Mouse (Mus musculus) neural tube, postnatal 0 days (tissue): ENCODE data around the gene Olfr818. TPM values are rescaled to one million over a fixed set of nuclear protein-coding genes. Genes with fewer than 3 reads are reported as not detected.

Experiments used
- polyA plus RNA-seq: library from polyadenylated mRNA; unstranded; fragments of >200 nt; fragmentation: Nextera tagmentation; extraction: Ambion mirVana; gene quantifications from 2 replicates; pipeline ENCODE4 v1.2.1, GENCODE M21; 2015

Olfr818 gene
- not detected in 2 replicates for polyA plus RNA-seq

GRCm38 (mm10) chr10:129949000-129949399 lies at the start of gene Olfr818:
Gene Olfr818 (minus strand): TSS chr10:129949100.

DNA sequence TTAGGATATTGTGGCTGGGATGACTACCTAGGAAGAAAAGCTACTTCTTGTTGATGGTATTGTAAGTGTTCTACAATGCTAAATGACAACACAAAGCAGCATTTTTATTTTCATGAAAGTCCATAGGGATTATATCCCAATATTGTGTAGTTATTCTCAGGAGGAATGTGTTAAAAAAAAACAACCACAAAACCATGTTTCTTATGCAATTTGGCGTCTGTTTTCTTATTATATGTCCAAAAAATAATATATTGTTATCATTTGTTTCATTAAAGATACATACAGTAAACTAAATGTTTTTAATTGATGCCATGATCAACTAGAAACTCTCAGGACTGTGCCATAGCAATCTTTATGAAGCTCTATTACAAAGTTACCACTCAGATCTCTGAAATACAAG lies 36.1 kb upstream of the Olfr818 start, which contains the start of gene Gm10310:
Gene Gm10310, minus strand, starts transcription at position 101 of the 400 bp plus-strand sequence.

DNA sequence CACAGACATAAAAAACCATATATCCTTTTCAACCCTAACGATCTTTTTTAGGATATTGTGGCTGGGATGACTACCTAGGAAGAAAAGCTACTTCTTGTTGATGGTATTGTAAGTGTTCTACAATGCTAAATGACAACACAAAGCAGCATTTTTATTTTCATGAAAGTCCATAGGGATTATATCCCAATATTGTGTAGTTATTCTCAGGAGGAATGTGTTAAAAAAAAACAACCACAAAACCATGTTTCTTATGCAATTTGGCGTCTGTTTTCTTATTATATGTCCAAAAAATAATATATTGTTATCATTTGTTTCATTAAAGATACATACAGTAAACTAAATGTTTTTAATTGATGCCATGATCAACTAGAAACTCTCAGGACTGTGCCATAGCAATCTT lies 27.1 kb upstream of the Olfr818 start, which contains the start of gene Olfr247:
Gene Olfr247, minus strand, starts transcription at position 101 of the 400 bp plus-strand sequence.

GRCm38 (mm10) chr10:129967166-129967565 lies 18.3 kb upstream of the Olfr818 start, which contains the start of gene Olfr819:
Gene Olfr819 (minus strand): TSS chr10:129967266.

DNA sequence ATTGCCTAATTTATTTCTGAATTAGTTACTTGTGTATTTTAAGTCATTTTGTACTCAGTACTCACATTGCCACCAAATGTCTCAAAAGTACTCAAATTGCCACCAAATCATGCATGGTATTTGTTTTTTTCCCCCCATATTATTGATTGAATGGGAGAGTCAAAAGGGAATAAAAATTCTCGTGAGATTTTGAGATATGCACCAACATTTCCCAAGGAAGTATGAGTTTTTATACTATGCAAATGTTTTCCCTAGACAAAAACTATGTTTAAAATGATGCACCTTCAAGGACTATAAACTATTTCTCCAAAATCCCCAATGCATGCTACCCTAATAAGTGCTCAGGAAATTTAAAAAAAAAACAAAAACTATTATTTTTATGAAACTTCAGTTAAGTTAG lies 33.4 kb downstream of the Olfr818 start, which contains the start of gene Olfr816:
Gene Olfr816, minus strand, starts transcription at position 101 of the 400 bp plus-strand sequence.

DNA sequence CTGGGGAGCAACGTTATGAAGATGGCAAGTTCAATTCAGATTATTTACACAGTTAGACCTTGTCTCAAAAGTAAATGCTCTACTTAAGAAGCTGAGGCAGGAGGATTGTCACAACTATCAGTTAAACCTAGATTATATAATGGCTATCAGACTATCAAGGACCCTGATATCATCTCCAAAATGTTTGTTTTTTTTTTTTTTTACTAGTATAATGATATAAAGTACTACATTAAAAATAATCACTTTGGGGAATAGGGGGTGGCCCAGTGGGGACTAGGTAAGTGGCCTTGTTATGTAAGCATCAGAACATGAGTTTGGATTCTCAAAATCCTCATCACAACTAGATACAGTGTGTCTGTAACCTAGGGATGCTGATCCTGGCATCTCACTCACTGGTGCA lies 43.1 kb downstream of the Olfr818 start, which contains the start of gene Olfr815:
Gene Olfr815, minus strand, starts transcription at position 101 of the 400 bp plus-strand sequence.

Other genes starting within 250 kb of the Olfr818 start
- not detected in 2 replicates for gene Olfr804, start 245.9 kb downstream of the Olfr818 start, polyA plus RNA-seq
- not detected in 2 replicates for gene Olfr805, start 219.7 kb downstream of the Olfr818 start, polyA plus RNA-seq
- gene Olfr806, start 207.2 kb downstream of the Olfr818 start, polyA plus RNA-seq = not detected in 2 replicates
- not detected in 2 replicates for gene Olfr807, start 191.3 kb downstream of the Olfr818 start, polyA plus RNA-seq
- gene Olfr808, start 183.6 kb downstream of the Olfr818 start, polyA plus RNA-seq = not detected in 2 replicates
- gene Olfr809, start 174.5 kb downstream of the Olfr818 start, polyA plus RNA-seq = not detected in 2 replicates
- not detected in 2 replicates for gene Olfr810, start 154.2 kb downstream of the Olfr818 start, polyA plus RNA-seq
- gene Olfr811, start 144.7 kb downstream of the Olfr818 start, polyA plus RNA-seq = not detected in 2 replicates
- not detected in 2 replicates for gene Olfr812, start 103.0 kb downstream of the Olfr818 start, polyA plus RNA-seq
- gene Olfr813, start 93.7 kb downstream of the Olfr818 start, polyA plus RNA-seq = not detected in 2 replicates
- gene Olfr814, start 69.2 kb downstream of the Olfr818 start, polyA plus RNA-seq = not detected in 2 replicates
- not detected in 2 replicates for gene Olfr815, start 43.2 kb downstream of the Olfr818 start, polyA plus RNA-seq
- not detected in 2 replicates for gene Olfr816, start 33.5 kb downstream of the Olfr818 start, polyA plus RNA-seq
- not detected in 2 replicates for gene Olfr819, start 18.2 kb upstream of the Olfr818 start, polyA plus RNA-seq
- gene Olfr247, start 27.0 kb upstream of the Olfr818 start, polyA plus RNA-seq = not detected in 2 replicates
- not detected in 2 replicates for gene Gm10310, start 36.0 kb upstream of the Olfr818 start, polyA plus RNA-seq
- gene Olfr820, start 63.5 kb upstream of the Olfr818 start, polyA plus RNA-seq = not detected in 2 replicates
- gene Olfr821, start 81.2 kb upstream of the Olfr818 start, polyA plus RNA-seq = not detected in 2 replicates
- not detected in 2 replicates for gene Olfr822, start 122.1 kb upstream of the Olfr818 start, polyA plus RNA-seq
- gene Olfr823, start 166.3 kb upstream of the Olfr818 start, polyA plus RNA-seq = not detected in 2 replicates
- not detected in 2 replicates for gene Olfr824, start 180.9 kb upstream of the Olfr818 start, polyA plus RNA-seq
- not detected in 2 replicates for gene Olfr825, start 217.7 kb upstream of the Olfr818 start, polyA plus RNA-seq
- not detected in 2 replicates for gene Olfr826, start 235.1 kb upstream of the Olfr818 start, polyA plus RNA-seq